Mouse (Mus musculus) MEL (cell line): ENCODE measurements around the gene Spx. TPM values are rescaled to one million over a fixed set of nuclear protein-coding genes. Genes with fewer than 3 reads are reported as not detected.

Experiments
- DNase-seq: peaks from one replicate; pipeline ENCODE4 v3.0.0; 2011; ENCODE audit warnings: low read depth, low spot score
- H3K27ac ChIP-seq: 2 replicates; pipeline ENCODE4 v1.5.1; 2012; ENCODE audit warnings: low read depth, mild to moderate bottlenecking, control low read depth, low read length, moderate library complexity; ENCODE audit not compliant: control insufficient read depth
- H3K27me3 ChIP-seq, 2 experiments: fragments of 150-350 bp in 1 of 2; sonication (generic) in 1 of 2; 2 replicates each; pipeline ENCODE4 v1.6.1; 2012; ENCODE audit warnings: low read length in 2 of 2, mild to moderate bottlenecking in 2 of 2, improper control_type of control experiment in 1 of 2, moderate library complexity in 1 of 2; ENCODE audit not compliant: insufficient read depth in 2 of 2, control insufficient read depth in 1 of 2
- H3K36me3 ChIP-seq, 2 experiments: 2 replicates each; pipeline ENCODE4 v1.6.1; 2012 to 2014; ENCODE audit warnings: low read length in 2 of 2, improper control_type of control experiment in 1 of 2, inconsistent platforms in 1 of 2, mild to moderate bottlenecking in 1 of 2; ENCODE audit not compliant: insufficient read depth in 2 of 2, control insufficient read depth in 1 of 2
- H3K4me1 ChIP-seq, 2 experiments: fragments of 150-350 bp in 1 of 2; sonication (generic) in 1 of 2; 2 replicates each; pipeline ENCODE4 v1.6.1; 2012; ENCODE audit warnings: low read length in 2 of 2, improper control_type of control experiment in 1 of 2, mild to moderate bottlenecking in 1 of 2; ENCODE audit not compliant: insufficient read depth in 2 of 2, control insufficient read depth in 1 of 2
- H3K4me3 ChIP-seq, 2 experiments: fragments of 150-350 bp in 1 of 2; sonication (generic) in 1 of 2; 2 replicates each; pipeline ENCODE4 v1.5.1; 2012; ENCODE audit warnings: low read depth in 2 of 2, low read length in 2 of 2, mild to moderate bottlenecking in 2 of 2, moderate library complexity in 2 of 2, control low read depth in 1 of 2, improper control_type of control experiment in 1 of 2; ENCODE audit not compliant: control insufficient read depth in 1 of 2, insufficient read depth in 1 of 2
- H3K79me2 ChIP-seq: 2 replicates; pipeline ENCODE4 v1.6.1; 2012; ENCODE audit warnings: mild to moderate bottlenecking, low read length, moderate library complexity; ENCODE audit not compliant: control insufficient read depth, poor library complexity, insufficient read depth
- H3K9ac ChIP-seq: 2 replicates; pipeline ENCODE4 v1.6.1; 2012; ENCODE audit warnings: low read depth, mild to moderate bottlenecking, control low read depth, low read length, moderate library complexity; ENCODE audit not compliant: control insufficient read depth, poor library complexity, severe bottlenecking
- H3K9me3 ChIP-seq: fragments of 150-350 bp; sonication (generic); replicated peaks from 2 replicates; pipeline ENCODE4 v1.6.1; 2012; ENCODE audit warnings: mild to moderate bottlenecking, low read length, improper control_type of control experiment, moderate library complexity; ENCODE audit not compliant: insufficient read depth
- BHLHE40 ChIP-seq: IDR thresholded peaks from 2 replicates; pipeline ENCODE4 v1.6.1; 2012; ENCODE audit warnings: low read depth, mild to moderate bottlenecking, inconsistent platforms, low read length, improper control_type of control experiment, borderline replicate concordance
- CHD1 ChIP-seq: IDR thresholded peaks from 2 replicates; pipeline ENCODE4 v1.6.1; 2012; ENCODE audit warnings: low read depth, mild to moderate bottlenecking, inconsistent platforms, low read length, improper control_type of control experiment
- CHD2 ChIP-seq: IDR thresholded peaks from 2 replicates; pipeline ENCODE4 v1.6.1; 2011; ENCODE audit warnings: low read length, improper control_type of control experiment
- EP300 ChIP-seq, 2 experiments: IDR thresholded peaks; 2 replicates each; pipeline ENCODE4 v1.6.1; 2011; ENCODE audit warnings: improper control_type of control experiment in 2 of 2, low read length in 2 of 2, low read depth in 1 of 2, mild to moderate bottlenecking in 1 of 2
- ETS1 ChIP-seq: IDR thresholded peaks from 2 replicates; pipeline ENCODE4 v1.6.1; 2012; ENCODE audit warnings: low read depth, mild to moderate bottlenecking, inconsistent platforms, low read length, improper control_type of control experiment, moderate library complexity
- GABPA ChIP-seq: IDR thresholded peaks from 2 replicates; pipeline ENCODE4 v1.6.1; 2012; ENCODE audit warnings: low read depth, mild to moderate bottlenecking, inconsistent platforms, low read length, improper control_type of control experiment, moderate library complexity
- GATA1 ChIP-seq: IDR thresholded peaks from 2 replicates; pipeline ENCODE4 v1.6.1; 2011; ENCODE audit warnings: low read depth, low read length, improper control_type of control experiment
- HCFC1 ChIP-seq: IDR thresholded peaks from 2 replicates; pipeline ENCODE4 v1.6.1; 2012; ENCODE audit warnings: low read depth, mild to moderate bottlenecking, inconsistent platforms, low read length, improper control_type of control experiment, moderate library complexity
- JUND ChIP-seq: IDR thresholded peaks from 2 replicates; pipeline ENCODE4 v1.6.1; 2011; ENCODE audit warnings: low read depth, mild to moderate bottlenecking, improper control_type of control experiment, low read length
- KAT2A ChIP-seq: conservative IDR thresholded peaks from 2 replicates; pipeline ENCODE4 v1.6.1; 2012; ENCODE audit warnings: low read depth, low read length, improper control_type of control experiment, inconsistent platforms
- MAX ChIP-seq: IDR thresholded peaks from 2 replicates; pipeline ENCODE4 v1.6.1; 2011; ENCODE audit warnings: low read length, improper control_type of control experiment
- MAZ ChIP-seq: IDR thresholded peaks from 2 replicates; pipeline ENCODE4 v1.6.1; 2012; ENCODE audit warnings: low read depth, mild to moderate bottlenecking, inconsistent platforms, low read length, improper control_type of control experiment
- MEF2A ChIP-seq: IDR thresholded peaks from 2 replicates; pipeline ENCODE4 v1.6.1; 2014; ENCODE audit warnings: low read depth, mild to moderate bottlenecking, inconsistent platforms, low read length, improper control_type of control experiment; ENCODE audit not compliant: poor library complexity, insufficient replicate concordance, severe bottlenecking; ENCODE audit errors: extremely low read depth
- MXI1 ChIP-seq: IDR thresholded peaks from 2 replicates; pipeline ENCODE4 v1.6.1; 2011; ENCODE audit warnings: mild to moderate bottlenecking, low read depth, low read length, improper control_type of control experiment
- NELFE ChIP-seq: IDR thresholded peaks from 2 replicates; pipeline ENCODE4 v1.6.1; 2011; ENCODE audit warnings: low read depth, low read length, improper control_type of control experiment
- NRF1 ChIP-seq: IDR thresholded peaks from 2 replicates; pipeline ENCODE4 v1.6.1; 2014; ENCODE audit warnings: low read depth, mild to moderate bottlenecking, inconsistent platforms, low read length, improper control_type of control experiment, moderate library complexity; ENCODE audit not compliant: poor library complexity, insufficient read depth, severe bottlenecking
- POLR2A ChIP-seq, 2 experiments: IDR thresholded peaks; 2 replicates each; pipeline ENCODE4 v1.6.1; 2011 to 2012; ENCODE audit warnings: low read length in 2 of 2, mild to moderate bottlenecking in 2 of 2, control low read depth in 1 of 2, improper control_type of control experiment in 1 of 2, low read depth in 1 of 2, moderate library complexity in 1 of 2; ENCODE audit not compliant: control insufficient read depth in 1 of 2, insufficient read depth in 1 of 2, poor library complexity in 1 of 2
- POLR2AphosphoS2 ChIP-seq: IDR thresholded peaks from 2 replicates; pipeline ENCODE4 v1.6.1; 2011; ENCODE audit warnings: low read length, improper control_type of control experiment
- RAD21 ChIP-seq: IDR thresholded peaks from 2 replicates; pipeline ENCODE4 v1.6.1; 2011; ENCODE audit warnings: mild to moderate bottlenecking, low read depth, low read length, improper control_type of control experiment
- SIN3A ChIP-seq: IDR thresholded peaks from 2 replicates; pipeline ENCODE4 v1.6.1; 2012; ENCODE audit warnings: low read length, improper control_type of control experiment, inconsistent platforms
- SMC3 ChIP-seq: IDR thresholded peaks from 2 replicates; pipeline ENCODE4 v1.6.1; 2011; ENCODE audit warnings: low read depth, low read length, improper control_type of control experiment
- TAL1 ChIP-seq: IDR thresholded peaks from 2 replicates; pipeline ENCODE4 v1.6.1; 2012; ENCODE audit warnings: mild to moderate bottlenecking, inconsistent platforms, low read length, moderate library complexity, mixed read lengths
- TBP ChIP-seq: IDR thresholded peaks from 2 replicates; pipeline ENCODE4 v1.8.0; 2011; ENCODE audit warnings: low read depth, low read length, improper control_type of control experiment
- TCF12 ChIP-seq: IDR thresholded peaks from 2 replicates; pipeline ENCODE4 v1.6.1; 2014; ENCODE audit warnings: low read depth, mild to moderate bottlenecking, inconsistent platforms, low read length, improper control_type of control experiment, moderate library complexity
- UBTF ChIP-seq: IDR thresholded peaks from 2 replicates; pipeline ENCODE4 v1.6.1; 2012; ENCODE audit warnings: low read depth, mild to moderate bottlenecking, inconsistent platforms, low read length, improper control_type of control experiment, moderate library complexity, borderline replicate concordance; ENCODE audit not compliant: insufficient read depth
- USF1 ChIP-seq: IDR thresholded peaks from 2 replicates; pipeline ENCODE4 v1.6.1; 2014; ENCODE audit warnings: low read depth, mild to moderate bottlenecking, inconsistent platforms, low read length, improper control_type of control experiment, moderate library complexity
- USF2 ChIP-seq, 2 experiments: IDR thresholded peaks; 2 replicates each; pipeline ENCODE4 v1.6.1; 2011 to 2012; ENCODE audit warnings: improper control_type of control experiment in 2 of 2, low read length in 2 of 2, borderline replicate concordance in 1 of 2, inconsistent platforms in 1 of 2, low read depth in 1 of 2, mild to moderate bottlenecking in 1 of 2; ENCODE audit not compliant: insufficient read depth in 1 of 2
- ZC3H11A ChIP-seq: IDR thresholded peaks from 2 replicates; pipeline ENCODE4 v1.6.1; 2012; ENCODE audit warnings: low read depth, mild to moderate bottlenecking, inconsistent platforms, low read length, improper control_type of control experiment
- ZMIZ1 ChIP-seq: IDR thresholded peaks from 2 replicates; pipeline ENCODE4 v1.6.1; 2012; ENCODE audit warnings: low read depth, mild to moderate bottlenecking, inconsistent platforms, low read length, improper control_type of control experiment, moderate library complexity
- polyA plus RNA-seq, 2 experiments: library from polyadenylated mRNA; stranded (reverse) in 1 of 2; unstranded in 1 of 2; fragments of >175 nt in 1 of 2; fragments of >200 nt in 1 of 2; gene quantifications; 2 replicates each; pipeline versions ENCODE4 v1.2.1 to v1.2.4; 2012; ENCODE audit warnings: low replicate concordance in 2 of 2, low read depth in 1 of 2; ENCODE audit not compliant: insufficient read length in 2 of 2, insufficient read depth in 1 of 2, missing spikeins in 1 of 2
- total RNA-seq: library from RNA; depleted of rRNA; stranded (reverse); fragments of 300-350 nt; gene quantifications from 2 replicates; pipeline ENCODE4 v1.2.3, GENCODE M21; 2012

Gene Spx
- total and polyA plus RNA-seq, 3 experiments: 0.67 to 0.69 TPM; not detected in 1

DNA sequence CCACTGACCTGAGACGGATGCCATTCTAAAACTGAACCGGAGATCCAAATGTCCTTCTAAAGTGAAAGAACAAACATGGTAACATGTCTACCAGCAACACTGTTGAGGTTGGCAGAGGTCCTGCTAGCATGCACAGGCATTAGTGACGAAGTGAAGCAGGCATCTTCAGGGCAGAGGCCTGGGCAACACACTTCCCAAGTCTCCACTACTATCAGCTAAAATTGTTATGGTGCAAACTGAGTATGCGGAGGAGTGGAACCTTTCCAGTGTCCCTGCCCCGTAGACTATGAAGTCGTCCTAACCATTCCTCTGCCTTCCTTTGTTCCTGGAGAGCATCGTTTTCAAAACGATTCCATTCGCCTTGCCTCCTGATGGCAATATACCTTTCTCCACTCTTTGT, 28.7 kb upstream of the Spx start:
- peaks cover 9 to 18% of the 10 kb centered on the region in 2 experiments for H3K4me1 ChIP-seq
- no peak for TF ChIP-seq NRF1
- no peak overlapping the region for H3K9ac ChIP-seq
- no peaks in the 10 kb centered on the region for H3K9me3 ChIP-seq
- H3K36me3 ChIP-seq: peaks cover 0 to 27% of the 10 kb centered on the region in 2 experiments; a peak in 2 of 4 replicates
- H3K79me2 ChIP-seq: peaks cover 51% of the 10 kb centered on the region
- H3K4me3 ChIP-seq: no peak overlapping the region
- DNase-seq: no peak
- no peaks in the 10 kb centered on the region for H3K27me3 ChIP-seq
- no peak overlapping the region for H3K27ac ChIP-seq

DNA sequence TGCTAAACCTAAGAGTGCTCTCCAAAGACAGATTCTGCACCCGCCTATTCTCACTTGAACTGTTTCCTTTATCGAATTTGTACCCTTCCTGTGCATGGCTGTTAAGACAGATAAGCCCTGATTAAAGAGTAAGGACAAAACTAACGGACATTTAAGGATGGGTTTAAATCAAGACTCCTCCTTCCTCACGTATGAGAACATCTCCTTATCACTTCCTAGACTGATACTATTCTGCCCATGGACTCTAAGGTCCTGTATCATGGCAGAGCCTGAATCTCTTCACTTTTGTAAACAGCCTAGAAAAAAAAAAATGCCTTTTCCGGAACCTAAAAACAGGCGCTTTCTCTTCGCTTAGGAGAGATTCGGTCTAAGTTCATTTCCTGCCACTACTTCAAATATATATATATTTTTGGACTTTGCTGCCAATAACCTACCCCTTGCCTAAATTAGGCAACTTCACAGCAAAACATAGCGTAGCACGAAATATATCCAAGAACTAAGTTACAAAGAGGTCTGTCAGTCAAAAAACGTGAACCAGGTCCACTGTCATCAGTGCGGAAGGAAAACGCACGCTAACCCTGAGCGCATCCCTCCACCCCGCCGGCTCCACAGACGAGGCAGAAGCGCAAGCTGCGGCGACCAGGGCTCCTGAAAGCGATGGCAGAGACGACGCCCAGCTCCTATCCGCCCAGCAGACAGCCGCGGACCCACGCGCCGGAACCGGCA, 26.8 kb upstream of the Spx start:
- no peaks in the 10 kb centered on the region for H3K27me3 ChIP-seq
- peak overlapping the region; percentile 62 to 86 for H3K4me3 ChIP-seq
- DNase-seq: peak; percentile 87
- H3K79me2 ChIP-seq: peaks cover 61% of the 10 kb centered on the region
- peaks cover 0 to 33% of the 10 kb centered on the region in 2 experiments; a peak in 2 of 4 replicates for H3K36me3 ChIP-seq
- H3K27ac ChIP-seq: peak overlapping the region; percentile 96
- H3K4me1 ChIP-seq: peaks cover 9 to 27% of the 10 kb centered on the region in 2 experiments
- H3K9me3 ChIP-seq: no peaks in the 10 kb centered on the region
- peak overlapping the region; percentile 83 for H3K9ac ChIP-seq
- TF ChIP-seq TAL1: peak; percentile 86
- 0 out of 2 replicates have a peak, but pooled peaks have one; percentile 38 for TF ChIP-seq POLR2AphosphoS2
- no peak for TF ChIP-seq CHD2
- TF ChIP-seq ZC3H11A: no peak
- TF ChIP-seq HCFC1: peak; percentile 62; the same call in 1 of the 2 replicates
- TF ChIP-seq MAZ: no peak
- no peak for TF ChIP-seq NRF1
- TF ChIP-seq USF2 (IDR thresholded peaks at IDR 0.05; ENCODE audit: borderline replicate concordance in 1 of 2, insufficient read depth in 1 of 2, low read depth in 1 of 2, low read length in 2 of 2): no peak
- TF ChIP-seq SMC3: no peak
- TF ChIP-seq USF1: no peak
- peak; percentile 95 for TF ChIP-seq TCF12
- no peak for TF ChIP-seq RAD21
- peak; percentile 72 to 73 for TF ChIP-seq POLR2A (IDR thresholded peaks at IDR 0.05; ENCODE audit: control insufficient read depth in 1 of 2, insufficient read depth in 1 of 2, low read depth in 1 of 2, low read length in 2 of 2, poor library complexity in 1 of 2)
- peak; percentile 99 for TF ChIP-seq GATA1
- peak; percentile 81 for TF ChIP-seq SIN3A
- TF ChIP-seq ETS1: peak; percentile 89
- TF ChIP-seq BHLHE40: peak; percentile 74; the same call in 1 of the 2 replicates
- no peak for TF ChIP-seq MXI1
- TF ChIP-seq ZMIZ1: no peak; the same call in 1 of the 2 replicates
- no peak for TF ChIP-seq UBTF
- peak; percentile 19; the same call in 1 of the 2 replicates for TF ChIP-seq NELFE
- TF ChIP-seq JUND: no peak
- TF ChIP-seq MEF2A: no peak
- no peak for TF ChIP-seq KAT2A
- TF ChIP-seq TBP: 0 out of 2 replicates have a peak, but pooled peaks have one; percentile 39
- TF ChIP-seq EP300 (IDR thresholded peaks at IDR 0.05; ENCODE audit: low read depth in 1 of 2, low read length in 2 of 2): peak; percentile 97 to 99
- no peak for TF ChIP-seq MAX
- TF ChIP-seq CHD1: peak; percentile 15; the same call in 1 of the 2 replicates
- no peak for TF ChIP-seq GABPA
